Mouse (Mus musculus) urinary bladder, postnatal 0 days (tissue): ENCODE measurements around the gene 4930502E18Rik. TPM values are rescaled to one million over a fixed set of nuclear protein-coding genes. Genes with fewer than 3 reads are reported as not detected.

Source experiments
- polyA plus RNA-seq: library from polyadenylated mRNA; unstranded; fragments of >200 nt; fragmentation: Nextera tagmentation; extraction: Ambion mirVana; gene quantifications from 2 replicates; pipeline ENCODE4 v1.2.1, GENCODE M21; 2015

Gene 4930502E18Rik
- 0.17 TPM in 1 of 2 replicates, not detected in the other for polyA plus RNA-seq

GRCm38 (mm10) chrX:53724596-53724995, at the start of gene 4930502E18Rik:
Gene 4930502E18Rik (plus strand): TSS chrX:53724826.

GRCm38 (mm10) chrX:53757736-53758135, 33.1 kb downstream of the 4930502E18Rik start, which contains the start of gene 1700013H16Rik:
Gene 1700013H16Rik (minus strand): TSS chrX:53757831.

GRCm38 (mm10) chrX:53776276-53776675, 51.6 kb downstream of the 4930502E18Rik start, which contains the start of gene Zfp36l3:
Gene Zfp36l3 (minus strand): TSS chrX:53776394.

Other genes with a start within 250 kb of the 4930502E18Rik start
- 18.2 and 20.2 TPM in 2 replicates for gene Rtl8c, start 116.8 kb upstream of the 4930502E18Rik start, polyA plus RNA-seq
- not detected in 2 replicates for gene Gm14597, start 115.8 kb upstream of the 4930502E18Rik start, polyA plus RNA-seq
- gene Rtl8a, start 81.1 kb upstream of the 4930502E18Rik start, polyA plus RNA-seq, result 54.2 and 55.8 TPM in 2 replicates
- gene Rtl8b, start 54.4 kb upstream of the 4930502E18Rik start, polyA plus RNA-seq, result 40.1 and 44.3 TPM in 2 replicates
- not detected in 2 replicates for gene 1700013H16Rik, start 33.0 kb downstream of the 4930502E18Rik start, polyA plus RNA-seq
- gene Zfp36l3, start 51.6 kb downstream of the 4930502E18Rik start, polyA plus RNA-seq, result not detected in 2 replicates
- 1.7 and 3.6 TPM in 2 replicates for gene Xlr, start 72.9 kb downstream of the 4930502E18Rik start, polyA plus RNA-seq